31 mouse cellular contexts compared by ENCODE assay signal in genomic region chr8:49101156-49101555, GRCm38 (mm10).
"Had no signal": no experiment of that assay in that cellular context is flagged by ENCODE, and none has a peak within 500 bp of the region (broad histone marks: within the 10 kb centered on the region; RNA-seq: fewer than 3 reads in every experiment).

No protein-coding gene starts in this region.

- H3K9me3 ChIP-seq: limb, embryonic 10.5 days; limb, embryonic 15.5 days; liver, embryonic 12.5 days; liver, embryonic 13.5 days; liver, embryonic 15.5 days; midbrain, embryonic 12.5 days; midbrain, embryonic 15.5 days had no signal

- H3K4me2 ChIP-seq: limb, embryonic 12.5 days; limb, embryonic 13.5 days; limb, embryonic 15.5 days; liver, embryonic 11.5 days; liver, embryonic 12.5 days; liver, embryonic 13.5 days; liver, embryonic 15.5 days; lung, embryonic 14.5 days; lung, embryonic 15.5 days; midbrain, embryonic 11.5 days; midbrain, embryonic 12.5 days; midbrain, embryonic 13.5 days; midbrain, embryonic 15.5 days had no signal

- H3K9ac ChIP-seq: limb, embryonic 12.5 days; limb, embryonic 13.5 days; limb, embryonic 15.5 days; liver, embryonic 12.5 days; liver, embryonic 13.5 days; liver, embryonic 14.5 days; liver, embryonic 15.5 days; liver, postnatal 0 days; lung, embryonic 14.5 days; lung, embryonic 15.5 days; midbrain, embryonic 12.5 days; midbrain, embryonic 13.5 days; midbrain, embryonic 15.5 days had no signal

- H3K27ac ChIP-seq: limb, embryonic 10.5 days; limb, embryonic 12.5 days; limb, embryonic 13.5 days; limb, embryonic 15.5 days; liver, embryonic 12.5 days; liver, embryonic 13.5 days; liver, embryonic 14.5 days; liver, embryonic 15.5 days; lung, embryonic 15.5 days; macrophage; midbrain, embryonic 10.5 days; midbrain, embryonic 12.5 days; midbrain, embryonic 13.5 days; midbrain, embryonic 15.5 days had no signal

- H3K27me3 ChIP-seq: limb, embryonic 12.5 days; limb, embryonic 13.5 days; limb, embryonic 15.5 days; liver, embryonic 12.5 days; liver, embryonic 13.5 days; liver, embryonic 15.5 days; lung, embryonic 15.5 days; megakaryocyte, embryonic 14.5 days; midbrain, embryonic 12.5 days; midbrain, embryonic 13.5 days; midbrain, embryonic 15.5 days had no signal

- H3K4me3 ChIP-seq: limb, embryonic 10.5 days; limb, embryonic 12.5 days; limb, embryonic 13.5 days; limb, embryonic 15.5 days; liver, embryonic 12.5 days; liver, embryonic 13.5 days; liver, embryonic 15.5 days; lung, embryonic 15.5 days; megakaryocyte, embryonic 14.5 days; midbrain, embryonic 10.5 days; midbrain, embryonic 12.5 days; midbrain, embryonic 13.5 days; midbrain, embryonic 15.5 days; myocyte had no signal

- ATAC-seq: liver, embryonic 12.5 days; liver, postnatal 0 days; lung, postnatal 0 days; midbrain, embryonic 13.5 days; midbrain, embryonic 15.5 days; midbrain, embryonic 16.5 days had no signal

- H3K36me3 ChIP-seq: limb, embryonic 10.5 days; limb, embryonic 12.5 days; limb, embryonic 13.5 days; limb, embryonic 15.5 days; liver, embryonic 12.5 days; liver, embryonic 13.5 days; liver, embryonic 15.5 days; lung, embryonic 15.5 days; midbrain, embryonic 10.5 days; midbrain, embryonic 12.5 days; midbrain, embryonic 13.5 days; midbrain, embryonic 15.5 days had no signal

- DNase-seq: left cerebral cortex, postnatal 4 days; liver; liver, embryonic 13.5 days; liver, postnatal 0 days; lung, adult 18-20 months; lung, adult 2 months; lung, embryonic 14.5 days; lung, postnatal 10 days; lung, postnatal 14 days; lung, postnatal 36 days; lung, postnatal 4 days; midbrain, embryonic 14.5 days had no signal

- H3K4me1 ChIP-seq: limb, embryonic 15.5 days; liver, embryonic 12.5 days; liver, embryonic 13.5 days; liver, embryonic 15.5 days; lung, embryonic 15.5 days; megakaryocyte, embryonic 14.5 days; midbrain, embryonic 10.5 days; midbrain, embryonic 12.5 days; midbrain, embryonic 13.5 days; midbrain, embryonic 15.5 days had no signal
